Mouse (Mus musculus): Measurements from ENCODE around the gene Desi1. TPM values are rescaled to one million over a fixed set of nuclear protein-coding genes. Genes with fewer than 3 reads are reported as not detected.
"Not testable (repeated sequence)": the region's sequence is repeated elsewhere in the genome, so short reads cannot be mapped to it uniquely, and the experiment has no call there.

Gene Desi1
- polyA plus RNA-seq, 1 experiment from 2014 or later, result 34.0 TPM

DNA sequence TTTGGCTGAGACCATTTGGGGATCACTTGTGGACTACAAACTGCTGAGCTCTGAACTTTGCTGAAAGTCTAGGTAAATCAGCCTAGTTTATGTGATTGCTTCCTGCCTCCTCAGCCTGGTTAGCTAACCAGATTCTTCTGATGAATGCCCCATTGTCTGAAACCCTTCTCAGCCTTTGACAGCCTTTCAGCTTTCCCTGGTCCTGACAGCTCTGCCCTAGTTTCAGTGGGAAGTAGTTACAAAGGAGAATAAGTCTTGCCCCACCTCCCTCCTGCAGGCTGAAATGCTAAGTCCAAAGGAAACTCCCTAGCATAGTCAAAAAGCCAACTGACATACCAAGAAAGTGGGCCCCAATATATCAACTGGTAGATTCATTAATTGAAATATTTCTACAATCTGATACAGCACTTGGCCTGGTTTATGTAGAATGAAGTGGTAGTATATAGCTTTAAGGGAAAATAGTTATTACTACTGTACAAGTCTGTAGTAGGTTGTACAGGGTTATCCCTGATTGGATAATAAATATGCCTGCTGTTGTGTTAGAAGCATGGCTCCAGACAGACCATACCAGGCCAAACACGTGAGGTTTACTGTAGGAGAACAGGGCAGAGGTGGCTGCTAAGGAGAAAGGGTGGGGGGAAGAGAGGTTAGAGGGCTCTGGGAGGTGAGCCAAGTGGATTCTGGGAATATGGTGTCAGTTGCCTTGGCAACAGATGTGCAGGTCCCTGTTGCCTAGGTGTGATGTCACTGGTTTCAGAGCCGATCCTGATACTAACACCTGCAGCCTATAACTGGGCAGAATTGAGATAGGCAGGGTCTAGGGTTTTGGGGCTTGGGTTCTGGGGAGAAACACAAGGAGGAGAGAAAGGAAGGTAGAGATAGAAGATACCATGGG is 48.1 kb downstream of the Desi1 start:
- H3K27ac ChIP-seq, result peak overlapping the region; percentile 30; the same call in 1 of the 2 replicates
- H3K9ac ChIP-seq, result no peak overlapping the region
- H3K4me2 ChIP-seq (replicated peaks), result no peak overlapping the region
- no peaks in the 10 kb centered on the region for H3K27me3 ChIP-seq
- WGBS, result 56% methylated on average over 2 of the region's 2 CpGs
- no peaks in the 10 kb centered on the region for H3K9me3 ChIP-seq
- no peak for ATAC-seq (ENCODE audit: insufficient number of reproducible peaks, insufficient read depth, low FRiP score, low TSS enrichment)
- H3K4me3 ChIP-seq, result no peak overlapping the region
- H3K36me3 ChIP-seq, result no peaks in the 10 kb centered on the region
- H3K4me1 ChIP-seq, result no peaks in the 10 kb centered on the region

DNA sequence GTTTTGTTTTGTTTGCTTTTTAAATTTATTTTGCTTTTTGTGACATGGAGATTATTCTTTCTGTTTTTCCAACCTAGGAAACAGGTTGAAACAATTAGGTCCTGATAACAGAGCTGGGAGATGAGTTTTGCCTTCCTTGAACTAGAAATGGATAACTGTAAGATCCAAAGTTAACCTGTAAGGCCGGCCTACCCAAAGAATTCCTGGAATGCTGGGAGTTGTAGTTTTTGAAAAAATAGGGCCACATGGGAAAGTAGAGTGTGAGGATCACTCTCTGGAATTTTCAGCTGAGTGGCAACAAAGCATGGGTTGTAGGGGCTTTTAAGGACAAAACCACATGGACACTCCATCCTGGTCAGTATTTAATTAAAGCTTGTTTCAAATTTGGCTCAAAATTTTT is 51.5 kb downstream of the Desi1 start:
- Histone ChIP-seq H3K9ac (no peak overlapping the region), H3K4me1 (no peaks in the 10 kb centered on the region), H3K27me3 (no peaks in the 10 kb centered on the region), H3K9me3 (no peaks in the 10 kb centered on the region), H3K4me2 (replicated peaks) (no peak overlapping the region), H3K36me3 (no peaks in the 10 kb centered on the region), H3K27ac (no peak overlapping the region), H3K4me3 (no peak overlapping the region)
- 48% methylated on average over 1 of the region's 1 CpGs for WGBS
- ATAC-seq (ENCODE audit: insufficient number of reproducible peaks, insufficient read depth, low FRiP score, low TSS enrichment), result no peak

DNA sequence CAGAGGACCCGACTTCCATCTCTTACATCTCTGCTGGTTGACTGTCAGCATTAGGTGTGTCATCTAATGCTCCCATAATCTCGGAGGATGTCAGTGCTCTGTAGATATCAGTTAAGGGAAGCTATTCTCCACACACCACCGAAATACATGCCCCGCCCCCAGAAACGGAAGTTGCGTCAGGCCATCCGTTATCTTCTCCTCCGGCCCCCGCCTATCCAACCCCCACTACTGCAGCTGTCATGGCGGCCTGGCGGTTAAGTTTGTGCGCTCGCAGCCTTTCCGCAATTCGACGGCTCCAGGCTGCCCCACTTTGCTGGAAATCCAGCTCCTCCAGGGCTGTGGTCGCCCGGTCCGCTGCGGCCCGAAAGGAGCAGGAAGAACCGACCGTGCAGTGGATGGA is 53.3 kb downstream of the Desi1 start, which contains the start of gene 1700029P11Rik:
TSS of gene 1700029P11Rik (plus strand) at position 220 of the 400 bp plus-strand sequence.
- WGBS, result 93% methylated on average over 23 of the region's 23 CpGs
- Histone ChIP-seq H3K4me3 (no peak within 1 kb of the TSS), H3K4me2 (replicated peaks) (no peak within 1 kb of the TSS), H3K4me1 (no peaks in the 10 kb centered on the region), H3K27me3 (no peaks in the 10 kb centered on the region), H3K9me3 (no peaks in the 10 kb centered on the region), H3K27ac (no peak within 1 kb of the TSS), H3K9ac (no peak within 1 kb of the TSS), H3K36me3 (no peaks in the 10 kb centered on the region)
- ATAC-seq (ENCODE audit: insufficient number of reproducible peaks, insufficient read depth, low FRiP score, low TSS enrichment), result no peak

DNA sequence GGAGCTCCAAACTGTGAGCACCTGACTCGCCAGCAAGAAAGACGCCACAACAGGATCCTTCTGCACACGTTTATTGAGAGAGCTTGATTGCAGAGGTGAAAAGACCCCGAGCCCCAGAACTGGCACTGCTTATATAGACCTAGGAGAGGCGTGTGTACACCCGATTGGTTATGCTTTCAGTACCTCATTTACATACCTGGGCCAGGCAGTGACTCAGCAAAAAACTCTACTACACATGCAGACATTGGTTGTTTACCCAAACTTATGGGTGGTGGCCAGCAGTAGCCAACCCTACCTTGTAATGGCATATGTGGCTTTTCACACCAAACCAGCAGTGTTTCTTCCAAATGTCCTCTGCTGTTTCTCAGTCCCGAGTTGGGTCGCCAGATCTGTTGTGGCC is 58.5 kb downstream of the Desi1 start:
- not testable (repeated sequence) for H3K4me3 ChIP-seq; H3K27ac ChIP-seq; ATAC-seq (ENCODE audit: insufficient number of reproducible peaks, insufficient read depth, low FRiP score, low TSS enrichment); H3K9ac ChIP-seq; H3K9me3 ChIP-seq; H3K36me3 ChIP-seq; H3K27me3 ChIP-seq; H3K4me2 ChIP-seq (replicated peaks); H3K4me1 ChIP-seq
- 92% methylated on average over 8 of the region's 8 CpGs for WGBS

DNA sequence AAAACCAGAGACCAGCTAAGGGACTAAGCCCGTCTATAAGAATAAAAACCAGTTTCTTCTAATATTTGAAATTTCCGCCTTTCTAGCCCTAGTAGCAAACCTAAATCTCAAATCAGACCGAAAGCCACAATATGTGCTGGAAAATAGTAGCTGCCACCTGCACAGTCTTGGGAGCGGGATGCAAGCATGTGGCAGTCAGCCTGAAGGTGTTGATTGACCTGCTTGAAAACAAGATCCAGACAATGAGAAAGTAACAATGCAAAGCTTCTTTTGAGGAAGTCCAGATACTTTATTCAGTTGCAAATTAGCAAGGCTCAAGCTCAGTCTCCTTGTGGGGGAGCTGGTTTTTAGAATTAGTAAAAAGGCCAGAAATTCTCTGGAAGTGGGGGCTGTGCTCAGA is 63.2 kb downstream of the Desi1 start:
- not testable (repeated sequence) for H3K4me2 ChIP-seq (replicated peaks); ATAC-seq (ENCODE audit: insufficient number of reproducible peaks, insufficient read depth, low FRiP score, low TSS enrichment); H3K4me1 ChIP-seq; H3K36me3 ChIP-seq; H3K4me3 ChIP-seq; H3K9me3 ChIP-seq; H3K27me3 ChIP-seq; H3K9ac ChIP-seq; H3K27ac ChIP-seq
- WGBS, result 91% methylated on average over 4 of the region's 4 CpGs

DNA sequence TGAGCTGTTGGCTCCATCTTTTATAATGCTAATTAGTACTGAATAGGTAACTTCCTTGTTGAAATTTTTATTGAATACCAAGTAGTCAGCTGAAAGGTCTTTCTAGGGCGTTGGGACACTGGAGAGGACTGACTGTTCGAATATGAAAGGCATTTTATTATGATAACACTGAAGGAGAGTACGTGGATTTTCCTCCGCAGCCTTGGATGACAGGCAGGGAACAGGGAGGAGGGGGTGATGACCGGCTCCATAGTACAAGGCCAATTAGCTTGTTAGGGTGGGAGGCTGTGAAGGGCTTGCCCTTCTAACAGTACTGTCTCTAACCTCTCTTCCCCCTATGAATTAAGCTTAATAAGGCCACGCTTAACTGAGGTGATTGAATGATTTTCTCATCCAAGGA is 64.0 kb downstream of the Desi1 start:
- H3K4me1 ChIP-seq; H3K4me2 ChIP-seq (replicated peaks); H3K9me3 ChIP-seq; ATAC-seq (ENCODE audit: insufficient number of reproducible peaks, insufficient read depth, low FRiP score, low TSS enrichment); H3K27ac ChIP-seq; H3K9ac ChIP-seq; H3K27me3 ChIP-seq; H3K4me3 ChIP-seq; H3K36me3 ChIP-seq: not testable (repeated sequence)
- 75% methylated on average over 6 of the region's 6 CpGs for WGBS

DNA sequence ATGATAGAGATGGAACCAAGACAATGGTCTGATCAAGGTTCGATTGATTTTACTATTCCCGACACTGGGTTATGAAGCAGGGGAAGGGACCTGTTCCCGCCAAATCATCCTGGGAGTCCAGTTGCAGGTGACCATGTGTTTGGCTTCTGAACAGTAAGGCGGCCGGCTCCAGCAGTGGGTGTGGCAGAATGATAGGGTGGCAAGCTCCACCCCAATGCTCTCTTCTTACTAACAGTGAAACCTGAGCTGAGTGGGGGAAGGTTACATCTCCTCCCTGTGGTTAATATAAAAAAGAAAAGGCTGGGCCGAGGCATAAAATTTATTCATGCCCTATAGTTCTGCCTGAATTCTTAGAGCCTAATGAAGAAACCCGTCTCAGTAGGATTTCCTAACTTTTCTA is 64.5 kb downstream of the Desi1 start:
- no peaks in the 10 kb centered on the region for H3K36me3 ChIP-seq
- ATAC-seq (ENCODE audit: insufficient number of reproducible peaks, insufficient read depth, low FRiP score, low TSS enrichment), result no peak
- H3K4me3 ChIP-seq, result no peak overlapping the region
- no peak overlapping the region for H3K9ac ChIP-seq
- no peaks in the 10 kb centered on the region for H3K4me1 ChIP-seq
- no peak overlapping the region for H3K27ac ChIP-seq
- H3K27me3 ChIP-seq, result no peaks in the 10 kb centered on the region
- H3K9me3 ChIP-seq, result peaks cover 5% of the 10 kb centered on the region; the same call in 1 of the 2 replicates
- WGBS, result 60% methylated on average over 7 of the region's 7 CpGs
- H3K4me2 ChIP-seq (replicated peaks), result no peak overlapping the region

DNA sequence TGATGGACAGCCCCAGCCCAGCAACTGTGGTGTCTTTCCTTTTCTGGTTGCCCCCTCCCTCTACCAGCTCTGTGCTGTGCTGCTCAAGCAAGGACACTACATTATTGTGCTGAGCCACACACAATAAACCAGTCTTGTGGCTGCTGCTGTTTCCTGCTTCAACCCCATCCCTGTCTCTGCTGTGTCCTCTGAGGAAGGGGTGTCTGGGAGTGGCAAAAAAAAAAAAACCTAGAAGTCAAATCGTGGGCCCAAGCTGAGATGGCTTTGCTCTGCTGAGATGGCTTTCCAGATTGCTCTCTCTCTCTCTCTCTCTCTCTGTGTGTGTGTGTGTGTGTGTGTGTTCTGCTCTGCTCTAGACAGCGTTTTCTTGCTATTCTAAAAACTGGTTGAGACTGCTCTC is 65.2 kb downstream of the Desi1 start:
- no peak overlapping the region for H3K27ac ChIP-seq
- H3K4me1 ChIP-seq, result no peaks in the 10 kb centered on the region
- WGBS, result 50% methylated on average over 2 of the region's 2 CpGs
- H3K36me3 ChIP-seq, result no peaks in the 10 kb centered on the region
- no peak for ATAC-seq (ENCODE audit: insufficient number of reproducible peaks, insufficient read depth, low FRiP score, low TSS enrichment)
- H3K27me3 ChIP-seq, result no peaks in the 10 kb centered on the region
- no peak overlapping the region for H3K4me2 ChIP-seq (replicated peaks)
- H3K9me3 ChIP-seq, result peaks cover 5% of the 10 kb centered on the region; the same call in 1 of the 2 replicates
- H3K4me3 ChIP-seq, result no peak overlapping the region
- H3K9ac ChIP-seq, result no peak overlapping the region

DNA sequence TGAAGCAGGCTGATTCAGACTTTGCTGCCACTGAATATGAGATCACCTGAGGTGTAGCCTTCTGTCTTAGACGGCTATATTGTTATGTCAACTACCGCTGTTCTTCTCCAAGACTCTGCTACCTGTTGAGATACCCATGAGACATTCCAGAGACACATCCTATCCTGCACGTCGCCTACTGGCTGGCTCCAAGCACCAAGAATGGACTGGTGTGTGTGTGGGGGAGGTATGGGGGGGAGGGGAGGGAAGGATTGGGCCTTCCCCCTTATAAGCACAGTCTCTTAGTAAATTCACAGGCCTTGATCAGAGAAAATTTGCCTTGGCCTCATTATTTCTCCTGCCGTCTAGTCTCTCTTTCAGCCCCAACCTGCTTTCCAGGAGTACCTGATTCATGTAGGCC is 65.8 kb downstream of the Desi1 start:
- Histone ChIP-seq H3K27ac (no peak overlapping the region), H3K36me3 (no peaks in the 10 kb centered on the region), H3K9me3 (peaks cover 5% of the 10 kb centered on the region; the same call in 1 of the 2 replicates), H3K9ac (no peak overlapping the region), H3K4me2 (replicated peaks) (no peak overlapping the region), H3K27me3 (no peaks in the 10 kb centered on the region), H3K4me1 (no peaks in the 10 kb centered on the region), H3K4me3 (no peak overlapping the region)
- 88% methylated on average over 5 of the region's 5 CpGs for WGBS
- ATAC-seq (ENCODE audit: insufficient number of reproducible peaks, insufficient read depth, low FRiP score, low TSS enrichment), result no peak

DNA sequence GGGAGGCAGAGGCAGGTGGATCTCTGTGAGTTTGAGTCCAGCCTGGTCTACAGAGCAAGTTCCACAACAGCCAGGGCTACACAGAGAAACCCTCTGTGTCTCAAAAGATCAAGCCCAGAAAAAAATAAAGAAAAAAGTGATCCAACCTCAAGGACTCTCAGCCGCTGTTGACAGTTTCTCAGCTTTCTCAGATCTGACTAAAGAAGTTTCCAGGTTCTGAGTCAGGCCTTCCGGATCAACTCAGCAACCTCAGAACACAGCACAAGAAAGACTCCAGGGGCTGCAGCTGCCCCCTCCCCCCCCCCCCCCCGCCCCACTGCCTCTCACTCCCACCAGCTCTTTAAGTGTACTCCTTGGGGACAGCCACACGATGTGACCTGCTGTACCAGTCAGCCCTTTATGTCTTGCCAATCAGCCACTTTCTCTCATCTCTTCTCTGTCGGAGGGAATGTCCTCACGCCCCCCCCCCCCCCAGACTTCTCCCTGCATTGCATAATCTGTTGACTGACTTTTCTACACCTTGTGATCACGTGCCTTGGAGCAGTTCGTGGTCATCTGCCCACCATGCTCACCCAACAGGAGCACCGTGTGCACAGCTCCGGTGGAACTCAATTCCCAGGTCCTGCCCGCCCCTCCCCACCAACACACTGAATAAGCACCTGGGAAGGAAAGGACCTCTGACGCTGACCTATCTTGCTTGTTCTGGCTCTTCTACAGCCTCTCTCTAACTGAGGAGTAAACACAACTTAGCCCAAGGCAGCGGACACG is 67.4 kb downstream of the Desi1 start:
- Histone ChIP-seq H3K4me2 (replicated peaks) (no peak overlapping the region), H3K9ac (no peak overlapping the region), H3K9me3 (no peaks in the 10 kb centered on the region), H3K4me1 (no peaks in the 10 kb centered on the region), H3K27me3 (no peaks in the 10 kb centered on the region), H3K27ac (no peak overlapping the region), H3K36me3 (no peaks in the 10 kb centered on the region), H3K4me3 (no peak overlapping the region)
- no peak for ATAC-seq (ENCODE audit: insufficient number of reproducible peaks, insufficient read depth, low FRiP score, low TSS enrichment)
- 89% methylated on average over 11 of the region's 14 CpGs for WGBS

DNA sequence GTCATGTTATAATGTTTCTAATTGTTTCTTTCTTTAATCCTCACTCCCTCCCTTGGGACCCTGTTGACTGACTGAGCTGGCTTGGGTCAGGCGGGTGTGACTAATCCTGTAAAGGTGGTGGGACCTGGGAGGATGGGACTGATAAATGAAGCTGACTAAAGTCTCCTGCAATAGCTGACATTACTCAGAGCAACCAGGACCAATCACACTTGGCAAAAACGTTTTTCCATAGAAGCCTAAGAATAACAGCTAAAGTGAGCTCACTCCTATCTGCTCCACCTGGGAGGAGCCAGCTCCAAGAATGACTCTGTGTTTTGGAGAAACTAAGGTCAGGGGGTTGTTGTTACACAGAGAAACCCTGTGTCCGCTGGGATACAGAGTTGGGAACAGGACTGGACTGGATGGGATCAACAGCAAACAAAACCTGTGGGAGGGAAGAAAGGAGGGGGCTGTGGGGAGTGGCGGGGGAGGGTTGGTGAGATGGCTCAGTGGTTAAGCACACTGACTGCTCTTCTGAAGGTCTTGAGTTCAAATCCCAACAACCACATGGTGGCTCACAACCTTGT is 68.6 kb downstream of the Desi1 start:
- H3K4me2 ChIP-seq (replicated peaks), result no peak overlapping the region
- H3K9ac ChIP-seq, result no peak overlapping the region
- H3K4me1 ChIP-seq, result 0 out of 2 replicates have a peak, but pooled peaks cover 2% of the 10 kb centered on the region
- H3K27ac ChIP-seq, result no peak overlapping the region
- H3K27me3 ChIP-seq, result no peaks in the 10 kb centered on the region
- H3K9me3 ChIP-seq, result no peaks in the 10 kb centered on the region
- H3K4me3 ChIP-seq, result no peak overlapping the region
- WGBS, result 47% methylated on average over 4 of the region's 4 CpGs
- no peak for ATAC-seq (ENCODE audit: insufficient number of reproducible peaks, insufficient read depth, low FRiP score, low TSS enrichment)
- H3K36me3 ChIP-seq, result no peaks in the 10 kb centered on the region
